Mouse (Mus musculus) liver, embryonic 12.5 days (tissue): ENCODE data around the gene Slc6a20a. TPM values are rescaled to one million over a fixed set of nuclear protein-coding genes. Genes with fewer than 3 reads are reported as not detected.

Source experiments
- ATAC-seq: fragments of 200-750 bp; cut with Nextera tagmentation; 2 replicates; pipeline ENCODE4 v1.8.0; 2017; ENCODE audit warnings: moderate number of reproducible peaks, mild to moderate bottlenecking, moderate library complexity
- H3K27ac ChIP-seq: fragments of 300-500 bp; sonication (generic); 2 replicates; pipeline ENCODE4 v1.5.1; 2016; ENCODE audit warnings: mild to moderate bottlenecking
- H3K27me3 ChIP-seq: fragments of 300-500 bp; sonication (generic); replicated peaks from 2 replicates; pipeline ENCODE4 v1.6.1; 2016; ENCODE audit warnings: mild to moderate bottlenecking, moderate library complexity
- H3K36me3 ChIP-seq: fragments of 300-500 bp; sonication (generic); 2 replicates; pipeline ENCODE4 v1.6.1; 2016; ENCODE audit warnings: mild to moderate bottlenecking, moderate library complexity
- H3K4me1 ChIP-seq: fragments of 300-500 bp; sonication (generic); 2 replicates; pipeline ENCODE4 v1.6.1; 2016
- H3K4me2 ChIP-seq: fragments of 300-500 bp; sonication (generic); 2 replicates; pipeline ENCODE4 v1.6.1; 2016; ENCODE audit warnings: mild to moderate bottlenecking, moderate library complexity
- H3K4me3 ChIP-seq: fragments of 300-500 bp; sonication (generic); 2 replicates; pipeline ENCODE4 v1.5.1; 2016; ENCODE audit warnings: mild to moderate bottlenecking, moderate library complexity
- H3K9ac ChIP-seq: fragments of 300-500 bp; sonication (generic); 2 replicates; pipeline ENCODE4 v1.6.1; 2016; ENCODE audit warnings: mild to moderate bottlenecking, moderate library complexity
- H3K9me3 ChIP-seq: fragments of 300-500 bp; sonication (generic); replicated peaks from 2 replicates; pipeline ENCODE4 v1.6.1; 2016; ENCODE audit warnings: mild to moderate bottlenecking, moderate library complexity
- WGBS: fragments of 180-500 bp; shearing (Covaris S2); methylation state at CpG from one replicate; pipeline ENCODE4 v1.1.7; 2016; ENCODE audit not compliant: insufficient replicate concordance; 5-methylcytosine and 5-hydroxymethylcytosine counted together
- polyA plus RNA-seq: library from polyadenylated mRNA; unstranded; fragments of >200 nt; fragmentation: Nextera tagmentation; extraction: Ambion mirVana; gene quantifications from 2 replicates; pipeline ENCODE4 v1.2.1, GENCODE M21; 2016

Slc6a20a gene
- polyA plus RNA-seq: 0.69 and 0.75 TPM in 2 replicates

DNA sequence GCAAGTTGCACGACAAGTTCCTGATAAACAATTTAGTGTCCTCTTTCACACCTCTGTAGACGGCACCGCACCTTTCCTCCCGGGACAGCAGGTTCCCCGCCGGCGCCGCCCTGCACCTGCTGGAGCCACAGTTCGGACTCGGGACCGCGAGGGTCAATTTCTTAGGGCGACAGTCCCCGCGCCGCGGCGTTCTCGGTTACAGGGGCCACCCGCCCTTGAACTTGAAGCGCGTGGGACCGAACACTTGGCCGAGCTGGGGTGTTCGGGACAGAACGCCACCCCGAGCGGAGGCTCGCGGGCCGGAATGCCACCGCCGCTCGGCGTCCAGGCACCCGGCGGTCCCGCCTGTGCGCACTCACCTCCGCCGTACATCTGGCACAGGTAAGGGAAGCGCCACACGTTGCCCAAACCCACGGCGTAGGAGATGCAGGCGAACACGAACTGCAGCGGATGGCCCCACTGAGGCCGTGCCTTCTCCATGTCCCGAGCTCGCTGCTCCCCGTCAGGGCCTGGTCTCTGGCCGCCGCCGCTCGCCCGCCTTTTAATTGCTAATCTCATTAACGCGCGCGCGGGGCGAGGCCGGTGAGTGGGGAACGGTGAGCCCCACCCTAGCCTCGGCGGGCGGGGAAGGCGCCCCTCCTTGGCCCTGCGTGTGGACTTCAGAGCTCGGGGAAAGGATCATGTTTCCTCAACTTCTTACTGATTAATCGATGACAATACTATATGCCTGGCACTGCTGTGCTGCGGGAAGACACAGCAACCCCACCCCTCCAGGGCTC is at the start of gene Slc6a20a, which contains the start of gene Ccr9:
Gene Slc6a20a (minus strand): TSS at position 559 of the 779 bp plus-strand sequence.
Gene Ccr9 (plus strand): TSS at position 113 of the 779 bp plus-strand sequence.
- Histone ChIP-seq H3K4me2 (peak within 1 kb of the TSS; percentile 95), H3K36me3 (no peaks in the 10 kb centered on the region), H3K27ac (no peak within 1 kb of the TSS), H3K9ac (peak within 1 kb of the TSS; percentile 74), H3K4me1 (peaks cover 17% of the 10 kb centered on the region), H3K4me3 (peak within 1 kb of the TSS; percentile 68), H3K27me3 (peaks cover 91% of the 10 kb centered on the region), H3K9me3 (no peaks in the 10 kb centered on the region)
- ATAC-seq: peak; percentile 91
- 2% methylated on average over 73 of the region's 73 CpGs for WGBS

- 55% methylated on average over 2 of the region's 2 CpGs for WGBS
- no peak overlapping the region for H3K4me3 ChIP-seq
- no peak for ATAC-seq
These were observed 44.2 kb upstream of the Slc6a20a start for GRCm38 (mm10) chr9:123722737-123723493.

DNA sequence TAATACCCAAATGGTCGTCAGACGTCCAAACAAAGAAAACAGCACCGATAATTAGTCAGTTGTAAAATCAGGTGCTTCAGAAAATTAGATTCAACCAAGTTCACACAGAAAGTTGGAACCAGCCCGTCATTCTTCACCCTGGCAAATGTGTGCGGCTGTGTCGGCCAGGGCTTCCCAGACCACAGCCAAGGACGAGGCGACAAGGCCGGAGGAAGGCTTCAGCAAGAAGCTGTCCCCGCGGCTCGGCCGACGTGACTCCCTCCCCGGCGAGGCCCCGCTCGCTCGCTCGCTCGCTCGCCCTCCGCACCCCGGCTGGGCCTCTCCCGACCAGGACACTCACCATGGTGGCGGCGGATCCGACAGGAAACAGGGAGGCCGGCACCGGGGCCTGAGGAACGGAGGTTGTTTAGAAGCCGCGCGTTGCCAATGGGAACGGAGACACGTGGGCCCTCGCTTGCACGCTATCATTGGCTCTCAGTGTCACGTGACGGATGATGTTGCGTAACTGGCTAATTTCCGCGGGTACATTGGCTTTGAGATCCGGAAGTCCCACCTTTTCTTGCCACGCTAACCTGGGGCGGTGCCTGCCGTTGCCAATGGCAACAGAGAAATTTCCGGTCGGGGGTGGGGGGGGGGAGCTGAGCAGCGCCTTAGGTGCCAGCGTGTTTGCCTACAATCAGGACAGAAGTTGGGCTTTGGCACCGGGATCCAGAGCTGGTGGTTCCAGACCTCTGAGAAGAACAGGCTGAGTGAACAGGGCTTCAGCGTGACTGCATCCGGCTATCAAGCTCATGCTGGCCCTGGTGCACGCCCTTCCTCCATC is 38.7 kb upstream of the Slc6a20a start, which contains the start of gene Lztfl1:
Gene Lztfl1 (minus strand): TSS at position 512 of the 823 bp plus-strand sequence.
- H3K27ac ChIP-seq: peak within 1 kb of the TSS; percentile 81
- peak within 1 kb of the TSS; percentile 77 for H3K9ac ChIP-seq
- H3K4me1 ChIP-seq: peaks cover 20% of the 10 kb centered on the region
- ATAC-seq: peak; percentile 100
- H3K36me3 ChIP-seq: no peaks in the 10 kb centered on the region
- H3K4me2 ChIP-seq: peak within 1 kb of the TSS; percentile 84
- H3K9me3 ChIP-seq: no peaks in the 10 kb centered on the region
- WGBS: under 1% methylated on average over 55 of the region's 55 CpGs
- H3K4me3 ChIP-seq: peak within 1 kb of the TSS; percentile 81
- H3K27me3 ChIP-seq: peaks cover 11% of the 10 kb centered on the region

More at GRCm38 (mm10) chr9:123722737-123723493, 44.2 kb upstream of the Slc6a20a start:
- Histone ChIP-seq H3K4me2 (no peak overlapping the region), H3K27ac (no peak overlapping the region), H3K9ac (no peak overlapping the region), H3K27me3 (peaks cover 16% of the 10 kb centered on the region), H3K4me1 (peaks cover 2% of the 10 kb centered on the region; the same call in 1 of the 2 replicates), H3K36me3 (no peaks in the 10 kb centered on the region), H3K9me3 (no peaks in the 10 kb centered on the region)

GRCm38 (mm10) chr9:123716301-123716700 is 37.6 kb upstream of the Slc6a20a start:
- H3K4me3 ChIP-seq: peak overlapping the region; percentile 21
- 62% methylated on average over 3 of the region's 3 CpGs for WGBS

GRCm38 (mm10) chr9:123713111-123713510 is 34.4 kb upstream of the Slc6a20a start:
- no peak for ATAC-seq
- no peak overlapping the region for H3K9ac ChIP-seq
- 74% methylated on average over 2 of the region's 2 CpGs for WGBS
- no peak overlapping the region for H3K27ac ChIP-seq
- H3K27me3 ChIP-seq: no peaks in the 10 kb centered on the region
- peaks cover 20% of the 10 kb centered on the region for H3K4me1 ChIP-seq
- no peak overlapping the region for H3K4me3 ChIP-seq
- no peaks in the 10 kb centered on the region for H3K9me3 ChIP-seq
- no peak overlapping the region for H3K4me2 ChIP-seq
- peaks cover 32% of the 10 kb centered on the region for H3K36me3 ChIP-seq

More at GRCm38 (mm10) chr9:123716301-123716700, 37.6 kb upstream of the Slc6a20a start:
- H3K36me3 ChIP-seq: peaks cover 8% of the 10 kb centered on the region
- H3K4me1 ChIP-seq: peaks cover 20% of the 10 kb centered on the region
- no peak overlapping the region for H3K27ac ChIP-seq
- H3K4me2 ChIP-seq: peak overlapping the region; percentile 84
- peak overlapping the region; percentile 42; the same call in 1 of the 2 replicates for H3K9ac ChIP-seq
- H3K9me3 ChIP-seq: no peaks in the 10 kb centered on the region
- H3K27me3 ChIP-seq: peaks cover 8% of the 10 kb centered on the region
- ATAC-seq: no peak

- Histone ChIP-seq H3K4me2 (no peak overlapping the region), H3K9me3 (no peaks in the 10 kb centered on the region), H3K27ac (no peak overlapping the region), H3K9ac (no peak overlapping the region), H3K4me1 (no peaks in the 10 kb centered on the region), H3K36me3 (peaks cover 48% of the 10 kb centered on the region), H3K27me3 (no peaks in the 10 kb centered on the region), H3K4me3 (no peak overlapping the region)
- 41% methylated on average over 2 of the region's 2 CpGs for WGBS
- ATAC-seq: no peak
These were observed 30.5 kb upstream of the Slc6a20a start for GRCm38 (mm10) chr9:123709226-123709625.

DNA sequence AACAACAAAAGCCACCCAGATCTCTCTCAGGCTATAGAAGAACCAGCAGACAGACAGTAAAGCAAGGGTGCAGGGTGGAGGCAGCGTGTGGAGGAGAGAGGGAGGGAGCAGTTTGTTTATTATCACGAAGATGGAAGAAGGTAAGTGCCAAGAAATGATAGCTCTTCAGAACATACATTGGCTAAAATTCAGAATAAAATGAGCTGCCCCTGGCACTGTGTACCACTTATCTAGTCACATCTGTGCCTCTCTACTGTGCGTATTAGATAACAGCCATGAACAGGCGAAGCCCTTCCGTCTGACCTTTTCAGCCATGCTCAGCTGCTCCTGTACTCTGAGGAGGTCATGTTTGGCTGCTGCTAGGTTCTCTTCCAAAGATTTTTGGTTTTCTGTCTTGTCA is 23.1 kb upstream of the Slc6a20a start:
- Histone ChIP-seq H3K9ac (peak overlapping the region; percentile 39), H3K4me2 (peak overlapping the region; percentile 39), H3K27ac (peak overlapping the region; percentile 78), H3K4me1 (peaks cover 29% of the 10 kb centered on the region), H3K9me3 (no peaks in the 10 kb centered on the region), H3K36me3 (peaks cover 33% of the 10 kb centered on the region), H3K27me3 (no peaks in the 10 kb centered on the region), H3K4me3 (no peak overlapping the region)
- ATAC-seq: peak; percentile 99
- WGBS: 38% methylated on average over 5 of the region's 5 CpGs

DNA sequence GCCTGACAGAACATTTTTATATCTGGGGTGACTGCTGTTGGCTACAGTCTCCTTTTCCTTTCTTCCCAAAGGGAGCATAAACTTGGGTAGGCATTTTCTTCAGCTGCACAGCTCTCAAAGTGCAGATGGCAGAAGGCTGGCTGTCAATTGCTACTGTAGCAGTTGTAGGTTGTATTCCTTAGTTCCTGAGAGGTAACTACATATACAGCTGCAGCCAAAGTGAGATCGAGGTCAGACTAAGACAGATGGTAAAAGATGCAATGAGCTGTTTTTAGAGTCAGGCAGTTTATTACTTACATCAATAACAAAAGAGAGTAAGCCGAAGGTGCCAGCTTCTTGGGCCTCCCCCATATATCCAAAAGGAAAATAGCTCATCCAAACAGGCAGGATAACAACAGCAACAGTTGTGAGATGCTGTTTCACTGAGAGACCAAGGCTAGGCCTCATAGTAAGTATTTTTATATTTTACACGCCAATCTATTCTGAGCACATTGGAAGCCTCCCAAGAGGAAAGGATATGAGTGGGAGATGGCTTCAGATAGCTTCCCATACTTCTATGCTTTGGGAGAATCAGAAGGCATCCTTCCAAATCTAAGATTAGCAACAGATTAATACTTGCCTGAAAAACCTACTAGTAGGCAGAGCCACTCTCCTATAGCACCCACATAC is 17.1 kb upstream of the Slc6a20a start:
- Histone ChIP-seq H3K27me3 (no peaks in the 10 kb centered on the region), H3K4me2 (no peak overlapping the region), H3K27ac (no peak overlapping the region), H3K9ac (no peak overlapping the region), H3K4me3 (no peak overlapping the region), H3K4me1 (peaks cover 8% of the 10 kb centered on the region), H3K9me3 (no peaks in the 10 kb centered on the region), H3K36me3 (peaks cover 20% of the 10 kb centered on the region)
- ATAC-seq: no peak
- 76% methylated on average over 3 of the region's 3 CpGs for WGBS

- Histone ChIP-seq H3K4me1 (no peaks in the 10 kb centered on the region; the same call in 1 of the 2 replicates), H3K4me2 (no peak overlapping the region), H3K27me3 (0 out of 2 replicates have a peak, but pooled peaks cover 3% of the 10 kb centered on the region), H3K9me3 (no peaks in the 10 kb centered on the region), H3K9ac (no peak overlapping the region), H3K36me3 (no peaks in the 10 kb centered on the region), H3K4me3 (no peak overlapping the region), H3K27ac (no peak overlapping the region)
- no peak for ATAC-seq
- 41% methylated on average over 1 of the region's 1 CpGs for whole genome bisulfite sequencing
These were observed 9.5 kb upstream of the Slc6a20a start for GRCm38 (mm10) chr9:123688227-123688626.

- ATAC-seq: no peak
- Histone ChIP-seq H3K4me2 (no peak overlapping the region), H3K9ac (no peak overlapping the region), H3K36me3 (no peaks in the 10 kb centered on the region), H3K9me3 (no peaks in the 10 kb centered on the region), H3K27ac (no peak overlapping the region), H3K27me3 (peaks cover 18% of the 10 kb centered on the region), H3K4me3 (no peak overlapping the region), H3K4me1 (no peaks in the 10 kb centered on the region; the same call in 1 of the 2 replicates)
- 67% methylated on average over 5 of the region's 5 CpGs for WGBS
These were observed 7.5 kb upstream of the Slc6a20a start for GRCm38 (mm10) chr9:123686206-123686605.

GRCm38 (mm10) chr9:123683704-123684103 is 5.0 kb upstream of the Slc6a20a start:
- H3K9me3 ChIP-seq: no peaks in the 10 kb centered on the region
- no peak overlapping the region for H3K4me2 ChIP-seq
- H3K4me1 ChIP-seq: peaks cover 7% of the 10 kb centered on the region
- H3K9ac ChIP-seq: no peak overlapping the region
- no peaks in the 10 kb centered on the region for H3K36me3 ChIP-seq
- H3K4me3 ChIP-seq: no peak overlapping the region
- 41% methylated on average over 3 of the region's 3 CpGs for WGBS
- no peak overlapping the region for H3K27ac ChIP-seq
- no peak for ATAC-seq
- peaks cover 42% of the 10 kb centered on the region for H3K27me3 ChIP-seq
